Mouse (Mus musculus) MEL (cell line): ENCODE data around the gene Slc11a2. TPM values are rescaled to one million over a fixed set of nuclear protein-coding genes. Genes with fewer than 3 reads are reported as not detected.

ENCODE experiments used
- DNase-seq: peaks from one replicate; pipeline ENCODE4 v3.0.0; 2011; ENCODE audit warnings: low read depth, low spot score
- H3K27ac ChIP-seq: 2 replicates; pipeline ENCODE4 v1.5.1; 2012; ENCODE audit warnings: low read depth, mild to moderate bottlenecking, control low read depth, low read length, moderate library complexity; ENCODE audit not compliant: control insufficient read depth
- H3K27me3 ChIP-seq, 2 experiments: fragments of 150-350 bp in 1 of 2; sonication (generic) in 1 of 2; 2 replicates each; pipeline ENCODE4 v1.6.1; 2012; ENCODE audit warnings: low read length in 2 of 2, mild to moderate bottlenecking in 2 of 2, improper control_type of control experiment in 1 of 2, moderate library complexity in 1 of 2; ENCODE audit not compliant: insufficient read depth in 2 of 2, control insufficient read depth in 1 of 2
- H3K36me3 ChIP-seq, 2 experiments: 2 replicates each; pipeline ENCODE4 v1.6.1; 2012 to 2014; ENCODE audit warnings: low read length in 2 of 2, improper control_type of control experiment in 1 of 2, inconsistent platforms in 1 of 2, mild to moderate bottlenecking in 1 of 2; ENCODE audit not compliant: insufficient read depth in 2 of 2, control insufficient read depth in 1 of 2
- H3K4me1 ChIP-seq, 2 experiments: fragments of 150-350 bp in 1 of 2; sonication (generic) in 1 of 2; 2 replicates each; pipeline ENCODE4 v1.6.1; 2012; ENCODE audit warnings: low read length in 2 of 2, improper control_type of control experiment in 1 of 2, mild to moderate bottlenecking in 1 of 2; ENCODE audit not compliant: insufficient read depth in 2 of 2, control insufficient read depth in 1 of 2
- H3K4me3 ChIP-seq, 2 experiments: fragments of 150-350 bp in 1 of 2; sonication (generic) in 1 of 2; 2 replicates each; pipeline ENCODE4 v1.5.1; 2012; ENCODE audit warnings: low read depth in 2 of 2, low read length in 2 of 2, mild to moderate bottlenecking in 2 of 2, moderate library complexity in 2 of 2, control low read depth in 1 of 2, improper control_type of control experiment in 1 of 2; ENCODE audit not compliant: control insufficient read depth in 1 of 2, insufficient read depth in 1 of 2
- H3K79me2 ChIP-seq: 2 replicates; pipeline ENCODE4 v1.6.1; 2012; ENCODE audit warnings: mild to moderate bottlenecking, low read length, moderate library complexity; ENCODE audit not compliant: control insufficient read depth, poor library complexity, insufficient read depth
- H3K9ac ChIP-seq: 2 replicates; pipeline ENCODE4 v1.6.1; 2012; ENCODE audit warnings: low read depth, mild to moderate bottlenecking, control low read depth, low read length, moderate library complexity; ENCODE audit not compliant: control insufficient read depth, poor library complexity, severe bottlenecking
- H3K9me3 ChIP-seq: fragments of 150-350 bp; sonication (generic); replicated peaks from 2 replicates; pipeline ENCODE4 v1.6.1; 2012; ENCODE audit warnings: mild to moderate bottlenecking, low read length, improper control_type of control experiment, moderate library complexity; ENCODE audit not compliant: insufficient read depth
- CHD2 ChIP-seq: IDR thresholded peaks from 2 replicates; pipeline ENCODE4 v1.6.1; 2011; ENCODE audit warnings: low read length, improper control_type of control experiment
- CTCF ChIP-seq, 3 experiments: IDR thresholded peaks in 2 of 3; conservative IDR thresholded peaks in 1 of 3; 2 replicates each; pipeline ENCODE4 v1.5.1; 2011 to 2012; ENCODE audit warnings: low read length in 3 of 3, low read depth in 2 of 3, mild to moderate bottlenecking in 2 of 3, improper control_type of control experiment in 1 of 3, inconsistent platforms in 1 of 3, mixed read lengths in 1 of 3, moderate library complexity in 1 of 3; ENCODE audit not compliant: control insufficient read depth in 1 of 3, insufficient read depth in 1 of 3, poor library complexity in 1 of 3, severe bottlenecking in 1 of 3
- E2F4 ChIP-seq: IDR thresholded peaks from 2 replicates; pipeline ENCODE4 v1.6.1; 2011; ENCODE audit warnings: low read depth, low read length, improper control_type of control experiment, borderline replicate concordance
- EP300 ChIP-seq, 2 experiments: IDR thresholded peaks; 2 replicates each; pipeline ENCODE4 v1.6.1; 2011; ENCODE audit warnings: improper control_type of control experiment in 2 of 2, low read length in 2 of 2, low read depth in 1 of 2, mild to moderate bottlenecking in 1 of 2
- ETS1 ChIP-seq: IDR thresholded peaks from 2 replicates; pipeline ENCODE4 v1.6.1; 2012; ENCODE audit warnings: low read depth, mild to moderate bottlenecking, inconsistent platforms, low read length, improper control_type of control experiment, moderate library complexity
- HCFC1 ChIP-seq: IDR thresholded peaks from 2 replicates; pipeline ENCODE4 v1.6.1; 2012; ENCODE audit warnings: low read depth, mild to moderate bottlenecking, inconsistent platforms, low read length, improper control_type of control experiment, moderate library complexity
- JUND ChIP-seq: IDR thresholded peaks from 2 replicates; pipeline ENCODE4 v1.6.1; 2011; ENCODE audit warnings: low read depth, mild to moderate bottlenecking, improper control_type of control experiment, low read length
- MAX ChIP-seq: IDR thresholded peaks from 2 replicates; pipeline ENCODE4 v1.6.1; 2011; ENCODE audit warnings: low read length, improper control_type of control experiment
- MEF2A ChIP-seq: IDR thresholded peaks from 2 replicates; pipeline ENCODE4 v1.6.1; 2014; ENCODE audit warnings: low read depth, mild to moderate bottlenecking, inconsistent platforms, low read length, improper control_type of control experiment; ENCODE audit not compliant: poor library complexity, insufficient replicate concordance, severe bottlenecking; ENCODE audit errors: extremely low read depth
- MXI1 ChIP-seq: IDR thresholded peaks from 2 replicates; pipeline ENCODE4 v1.6.1; 2011; ENCODE audit warnings: mild to moderate bottlenecking, low read depth, low read length, improper control_type of control experiment
- NELFE ChIP-seq: IDR thresholded peaks from 2 replicates; pipeline ENCODE4 v1.6.1; 2011; ENCODE audit warnings: low read depth, low read length, improper control_type of control experiment
- NRF1 ChIP-seq: IDR thresholded peaks from 2 replicates; pipeline ENCODE4 v1.6.1; 2014; ENCODE audit warnings: low read depth, mild to moderate bottlenecking, inconsistent platforms, low read length, improper control_type of control experiment, moderate library complexity; ENCODE audit not compliant: poor library complexity, insufficient read depth, severe bottlenecking
- POLR2A ChIP-seq, 2 experiments: IDR thresholded peaks; 2 replicates each; pipeline ENCODE4 v1.6.1; 2011 to 2012; ENCODE audit warnings: low read length in 2 of 2, mild to moderate bottlenecking in 2 of 2, control low read depth in 1 of 2, improper control_type of control experiment in 1 of 2, low read depth in 1 of 2, moderate library complexity in 1 of 2; ENCODE audit not compliant: control insufficient read depth in 1 of 2, insufficient read depth in 1 of 2, poor library complexity in 1 of 2
- POLR2AphosphoS2 ChIP-seq: IDR thresholded peaks from 2 replicates; pipeline ENCODE4 v1.6.1; 2011; ENCODE audit warnings: low read length, improper control_type of control experiment
- POLR2AphosphoS5 ChIP-seq: IDR thresholded peaks from 2 replicates; pipeline ENCODE4 v1.6.1; 2012; ENCODE audit warnings: low read depth, borderline replicate concordance, mild to moderate bottlenecking, inconsistent platforms, low read length, moderate library complexity, mixed read lengths
- RAD21 ChIP-seq: IDR thresholded peaks from 2 replicates; pipeline ENCODE4 v1.6.1; 2011; ENCODE audit warnings: mild to moderate bottlenecking, low read depth, low read length, improper control_type of control experiment
- RCOR1 ChIP-seq: IDR thresholded peaks from 2 replicates; pipeline ENCODE4 v1.6.1; 2012; ENCODE audit warnings: low read depth, mild to moderate bottlenecking, inconsistent platforms, low read length, improper control_type of control experiment
- SMC3 ChIP-seq: IDR thresholded peaks from 2 replicates; pipeline ENCODE4 v1.6.1; 2011; ENCODE audit warnings: low read depth, low read length, improper control_type of control experiment
- ZC3H11A ChIP-seq: IDR thresholded peaks from 2 replicates; pipeline ENCODE4 v1.6.1; 2012; ENCODE audit warnings: low read depth, mild to moderate bottlenecking, inconsistent platforms, low read length, improper control_type of control experiment
- ZKSCAN1 ChIP-seq: IDR thresholded peaks from 2 replicates; pipeline ENCODE4 v1.6.1; 2012; ENCODE audit warnings: low read depth, mild to moderate bottlenecking, inconsistent platforms, low read length, improper control_type of control experiment, moderate library complexity
- polyA plus RNA-seq, 2 experiments: library from polyadenylated mRNA; stranded (reverse) in 1 of 2; unstranded in 1 of 2; fragments of >175 nt in 1 of 2; fragments of >200 nt in 1 of 2; gene quantifications; 2 replicates each; pipeline versions ENCODE4 v1.2.1 to v1.2.4; 2012; ENCODE audit warnings: low replicate concordance in 2 of 2, low read depth in 1 of 2; ENCODE audit not compliant: insufficient read length in 2 of 2, insufficient read depth in 1 of 2, missing spikeins in 1 of 2
- total RNA-seq: library from RNA; depleted of rRNA; stranded (reverse); fragments of 300-350 nt; gene quantifications from 2 replicates; pipeline ENCODE4 v1.2.3, GENCODE M21; 2012

The Slc11a2 gene
- total and polyA plus RNA-seq, 3 experiments, result 69.0 to 112 TPM; not detected in 1

GRCm38 (mm10) chr15:100401811-100402210, 23.1 kb downstream of the Slc11a2 start:
- Histone ChIP-seq H3K4me1 (peaks cover 2 to 3% of the 10 kb centered on the region in 2 experiments; a peak in 2 of 4 replicates), H3K79me2 (no peaks in the 10 kb centered on the region), H3K36me3 (peaks cover 3 to 50% of the 10 kb centered on the region in 2 experiments), H3K9me3 (no peaks in the 10 kb centered on the region), H3K4me3 (no peak overlapping the region), H3K9ac (no peak overlapping the region), H3K27ac (no peak overlapping the region), H3K27me3 (no peaks in the 10 kb centered on the region)
- no peak for DNase-seq
- no peak for TF ChIP-seq NRF1
- TF ChIP-seq MXI1, result no peak
- TF ChIP-seq POLR2A (IDR thresholded peaks at IDR 0.05; ENCODE audit: control insufficient read depth in 1 of 2, insufficient read depth in 1 of 2, low read depth in 1 of 2, low read length in 2 of 2, poor library complexity in 1 of 2), result no peak
- TF ChIP-seq JUND, result no peak
- TF ChIP-seq HCFC1, result no peak
- no peak for TF ChIP-seq CTCF (IDR thresholded peaks at IDR 0.05 in 2 of 3, conservative IDR thresholded peaks at IDR 0.05 in 1 of 3; ENCODE audit: control insufficient read depth in 1 of 3, insufficient read depth in 1 of 3, low read depth in 2 of 3, low read length in 3 of 3, poor library complexity in 1 of 3, severe bottlenecking in 1 of 3)
- no peak for TF ChIP-seq NELFE
- TF ChIP-seq RCOR1, result no peak
- no peak for TF ChIP-seq EP300 (IDR thresholded peaks at IDR 0.05; ENCODE audit: low read depth in 1 of 2, low read length in 2 of 2)
- TF ChIP-seq ZKSCAN1, result no peak
- TF ChIP-seq POLR2AphosphoS5, result no peak

DNA sequence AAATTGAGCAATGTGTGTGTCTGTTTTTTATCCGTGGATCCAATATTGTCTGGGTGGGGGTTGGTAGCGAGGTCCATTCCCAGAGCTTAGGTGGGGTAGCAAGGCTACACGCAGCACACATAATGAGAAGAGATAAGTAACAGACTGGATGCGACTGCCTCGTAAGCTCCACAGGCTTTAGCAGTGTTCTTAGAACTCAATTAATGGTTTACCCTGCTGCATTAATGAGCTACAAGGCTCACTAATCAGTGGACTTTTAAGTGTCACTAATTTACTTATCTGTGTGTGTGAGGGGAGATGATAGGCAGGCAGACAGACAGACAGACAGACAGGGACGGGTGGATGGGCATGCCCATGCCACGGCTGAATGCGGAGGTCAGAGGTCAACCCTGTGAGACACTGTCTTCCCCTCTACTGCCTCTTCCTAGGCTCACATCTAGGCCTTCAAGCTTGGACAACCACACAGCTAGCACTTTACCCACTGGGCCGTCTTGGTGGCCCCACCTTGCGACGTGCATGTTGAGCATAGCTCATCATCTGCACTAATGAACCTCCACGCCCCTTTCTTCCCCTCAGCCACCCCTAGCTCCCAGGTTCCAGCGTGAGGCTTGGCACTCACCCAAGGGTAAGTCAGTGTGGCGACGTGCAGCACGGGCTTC, 24.2 kb downstream of the Slc11a2 start:
- Histone ChIP-seq H3K36me3 (peaks cover 3 to 57% of the 10 kb centered on the region in 2 experiments), H3K27me3 (no peaks in the 10 kb centered on the region), H3K9me3 (no peaks in the 10 kb centered on the region), H3K9ac (no peak overlapping the region), H3K4me3 (no peak overlapping the region), H3K27ac (no peak overlapping the region), H3K4me1 (peaks cover 2 to 3% of the 10 kb centered on the region in 2 experiments; a peak in 2 of 4 replicates), H3K79me2 (no peaks in the 10 kb centered on the region)
- no peak for TF ChIP-seq CHD2
- no peak for TF ChIP-seq NRF1
- TF ChIP-seq MAX, result no peak
- TF ChIP-seq MEF2A, result no peak
- TF ChIP-seq POLR2AphosphoS2, result no peak
- no peak for DNase-seq

DNA sequence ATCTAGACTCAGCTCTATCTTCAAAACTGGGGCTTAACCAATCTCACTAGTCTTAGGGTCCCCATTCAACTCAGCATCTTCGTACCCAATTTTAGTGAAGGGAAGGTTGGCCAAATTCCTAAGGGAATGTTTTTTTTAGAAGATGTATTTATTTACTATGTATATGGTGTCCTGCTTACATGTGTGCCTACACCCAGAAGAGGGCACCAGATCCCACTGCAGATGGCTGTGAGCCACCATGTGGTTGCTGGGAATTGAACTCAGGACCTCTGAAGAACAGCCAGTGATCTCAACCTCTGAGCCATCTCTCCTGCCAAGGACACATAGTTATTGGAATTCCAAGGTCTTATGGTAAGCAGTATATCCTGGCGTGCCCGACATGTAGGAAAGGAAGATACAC, 29.3 kb downstream of the Slc11a2 start:
- Histone ChIP-seq H3K79me2 (no peaks in the 10 kb centered on the region), H3K4me1 (peaks cover 17 to 20% of the 10 kb centered on the region in 2 experiments), H3K36me3 (peaks cover 22 to 35% of the 10 kb centered on the region in 2 experiments), H3K9ac (no peak overlapping the region), H3K27ac (no peak overlapping the region), H3K4me3 (no peak overlapping the region), H3K27me3 (no peaks in the 10 kb centered on the region), H3K9me3 (no peaks in the 10 kb centered on the region)
- DNase-seq, result no peak
- TF ChIP-seq ZC3H11A, result peak; percentile 19; the same call in 1 of the 2 replicates
- peak; percentile 27 for TF ChIP-seq RAD21
- peak; percentile 23 to 52 (median 35) for TF ChIP-seq CTCF (IDR thresholded peaks at IDR 0.05 in 2 of 3, conservative IDR thresholded peaks at IDR 0.05 in 1 of 3; ENCODE audit: control insufficient read depth in 1 of 3, insufficient read depth in 1 of 3, low read depth in 2 of 3, low read length in 3 of 3, poor library complexity in 1 of 3, severe bottlenecking in 1 of 3)
- TF ChIP-seq E2F4, result no peak
- no peak for TF ChIP-seq ETS1
- peak; percentile 52 for TF ChIP-seq SMC3
- TF ChIP-seq, all 39 proteins: peak for 4
